Mouse (Mus musculus): ENCODE results near the gene Usp46.

The Usp46 gene

DNA sequence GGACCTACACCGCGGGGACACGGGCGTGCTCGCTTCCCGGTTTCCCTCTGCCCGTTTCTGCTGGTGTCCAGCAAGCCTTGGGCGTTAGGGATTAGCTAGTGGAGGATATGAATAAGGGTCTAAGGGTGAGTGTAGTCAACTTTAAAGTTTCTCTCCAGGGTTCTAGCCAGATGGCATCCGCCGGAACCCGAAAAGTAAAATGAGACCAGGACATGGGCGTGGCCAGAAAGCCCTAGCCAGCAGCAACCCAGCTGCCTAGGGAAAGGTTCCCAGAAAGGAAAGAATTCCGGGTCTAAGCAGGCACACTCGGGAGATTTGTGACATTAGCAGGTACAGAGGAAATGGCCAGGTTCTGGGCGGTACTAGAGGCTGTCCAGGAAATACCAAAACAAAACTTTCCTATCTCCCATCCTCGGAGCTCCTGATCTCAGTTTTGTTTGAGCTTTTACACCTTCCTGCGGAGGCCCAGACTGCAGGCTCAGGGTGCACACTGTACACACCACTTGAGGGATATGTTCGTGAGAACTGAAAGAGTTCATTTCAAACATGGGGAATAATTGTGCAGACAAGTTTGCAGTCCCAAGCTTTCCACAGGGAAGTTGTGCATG, 587 bp upstream of the Usp46 start:
- no peak for DNase-seq (ENCODE audit: low read depth, low spot score)

- DNase-seq (ENCODE audit: low read depth, low spot score), result no peak
Observed at GRCm38 (mm10) chr5:74067346-74067745, 885 bp downstream of the Usp46 start.

DNA sequence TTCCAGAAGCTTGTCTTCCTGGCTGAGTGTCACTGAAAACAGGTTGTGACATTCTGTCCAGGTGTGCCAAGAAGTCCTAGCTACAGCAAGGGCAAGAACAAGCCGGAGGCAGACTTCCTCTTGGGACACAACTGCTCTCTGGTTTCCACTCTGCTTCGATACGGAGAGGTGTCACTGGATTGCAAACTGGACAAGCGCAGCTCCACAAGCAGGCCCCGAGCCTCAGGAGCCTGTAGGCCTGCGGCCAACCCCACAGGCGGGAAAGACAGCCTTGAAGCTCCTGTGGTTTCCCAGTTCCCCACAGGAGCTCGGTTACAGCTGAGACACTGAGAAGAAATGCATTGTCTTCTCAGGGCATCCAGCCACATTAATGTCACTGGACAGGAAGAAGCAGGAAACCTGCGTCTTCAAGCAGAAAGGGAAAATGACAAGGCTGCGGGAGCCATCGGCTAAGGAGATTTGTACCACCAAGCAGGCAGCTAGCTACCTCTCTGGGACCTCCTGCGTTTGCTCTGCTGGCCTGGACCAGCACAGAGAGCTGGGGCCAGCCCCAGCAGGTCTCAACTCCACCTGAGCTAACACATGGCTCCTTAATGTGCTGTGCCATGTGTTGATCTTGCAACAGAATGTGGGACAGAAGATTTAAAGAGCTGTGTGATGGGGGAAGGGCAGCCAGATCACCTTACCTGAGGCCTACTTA, 1.7 kb downstream of the Usp46 start:
- no peak for DNase-seq (ENCODE audit: low read depth, low spot score)

DNA sequence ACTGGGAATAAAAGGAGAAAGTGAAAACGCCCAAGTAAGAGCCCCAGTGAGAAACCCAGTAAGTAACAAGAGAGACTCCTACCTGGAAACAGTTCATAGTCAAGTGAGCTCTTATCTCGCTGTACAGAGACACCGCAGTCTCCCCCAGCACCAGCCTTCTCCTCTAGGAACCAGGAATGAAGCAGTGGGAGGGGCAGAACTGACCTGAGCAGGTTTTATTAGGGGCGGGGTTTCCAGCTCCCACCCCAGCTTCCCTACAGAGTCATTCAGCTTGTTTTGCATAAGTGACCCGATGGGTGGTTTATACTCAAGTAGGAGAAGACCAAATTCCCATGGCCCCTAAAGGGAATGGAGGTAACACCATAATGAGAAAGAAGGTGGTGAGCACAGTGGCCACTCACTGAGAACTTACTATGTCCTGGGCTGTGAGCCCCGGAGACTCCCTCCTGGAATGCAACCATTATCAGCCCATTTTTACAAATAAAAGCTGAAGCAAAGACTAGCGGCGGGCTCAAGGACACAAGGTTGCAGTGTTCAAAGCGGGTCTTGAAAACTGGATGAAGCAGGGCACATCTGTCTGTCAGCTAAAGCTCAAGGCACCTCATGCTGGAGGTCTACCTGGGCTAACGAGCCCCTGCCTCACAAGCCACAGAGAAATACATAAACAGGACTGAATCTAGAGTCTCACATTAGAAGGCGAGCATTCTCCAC, 2.5 kb downstream of the Usp46 start:
- no peak for DNase-seq (ENCODE audit: low read depth, low spot score)

DNA sequence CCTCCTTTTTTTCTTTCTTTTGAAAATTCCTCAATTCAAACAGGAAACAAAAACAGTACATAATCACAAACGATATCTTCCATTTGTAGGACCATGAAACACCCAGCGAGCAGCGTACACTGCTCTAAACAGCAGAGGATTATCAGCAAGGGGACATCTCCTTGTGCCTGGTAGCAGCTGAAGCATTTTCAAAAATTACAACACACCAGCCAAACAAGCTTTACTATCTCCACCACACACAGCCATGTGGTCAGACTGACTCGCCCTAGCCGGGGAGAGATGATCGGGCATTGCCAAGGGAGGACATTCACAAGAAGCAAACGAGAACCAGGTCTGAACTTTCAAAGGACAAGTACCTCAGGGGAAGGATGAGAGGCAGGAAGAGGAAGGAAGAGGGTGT, 3.4 kb downstream of the Usp46 start:
- no peak for DNase-seq (ENCODE audit: low read depth, low spot score)

- DNase-seq (ENCODE audit: low read depth, low spot score), result no peak
Observed at GRCm38 (mm10) chr5:74063226-74063747, 4.9 kb downstream of the Usp46 start.

GRCm38 (mm10) chr5:74062266-74062665, 6.0 kb downstream of the Usp46 start:
- DNase-seq (ENCODE audit: low read depth, low spot score), result no peak

GRCm38 (mm10) chr5:74061408-74062047, 6.7 kb downstream of the Usp46 start:
- DNase-seq (ENCODE audit: low read depth, low spot score), result no peak

- no peak for DNase-seq (ENCODE audit: low read depth, low spot score)
Observed at GRCm38 (mm10) chr5:74052171-74052909, 15.9 kb downstream of the Usp46 start.

DNA sequence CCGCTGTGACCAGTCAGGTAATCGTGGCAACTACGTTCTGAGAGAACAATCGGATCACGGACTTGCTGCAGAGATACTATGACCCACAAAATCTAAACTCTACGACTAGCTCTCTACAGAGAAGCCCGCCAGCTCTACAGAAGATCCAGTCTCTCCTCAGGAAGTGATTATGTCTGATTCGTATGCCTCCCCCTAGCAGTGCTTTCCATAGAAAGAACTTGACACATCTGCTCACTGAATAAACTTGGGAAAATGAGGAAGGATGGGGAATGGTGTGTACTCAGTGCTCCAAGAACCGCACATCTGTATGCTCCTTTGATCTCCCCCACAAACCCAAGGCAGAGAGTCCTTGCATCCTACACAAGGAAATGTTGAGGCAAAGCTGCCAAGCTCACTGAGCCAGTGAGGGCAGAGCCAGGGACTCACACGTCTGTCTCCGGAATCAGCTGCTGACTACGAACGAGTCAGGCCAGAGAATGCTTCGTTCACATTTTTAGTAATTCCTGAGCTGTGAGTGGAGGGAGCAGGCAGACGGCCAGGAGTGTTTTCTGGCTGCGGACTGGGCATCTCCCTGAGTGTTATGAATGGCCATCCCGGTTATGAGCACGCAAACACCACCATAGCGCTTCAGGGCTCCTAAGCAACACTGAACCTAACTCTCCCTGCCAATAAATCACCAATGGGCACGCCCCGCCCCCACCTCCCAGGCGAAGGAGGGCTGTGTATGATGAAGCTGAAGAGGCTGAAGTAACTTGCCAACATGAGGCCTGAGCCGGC, 16.6 kb downstream of the Usp46 start:
- DNase-seq (ENCODE audit: low read depth, low spot score), result no peak

DNA sequence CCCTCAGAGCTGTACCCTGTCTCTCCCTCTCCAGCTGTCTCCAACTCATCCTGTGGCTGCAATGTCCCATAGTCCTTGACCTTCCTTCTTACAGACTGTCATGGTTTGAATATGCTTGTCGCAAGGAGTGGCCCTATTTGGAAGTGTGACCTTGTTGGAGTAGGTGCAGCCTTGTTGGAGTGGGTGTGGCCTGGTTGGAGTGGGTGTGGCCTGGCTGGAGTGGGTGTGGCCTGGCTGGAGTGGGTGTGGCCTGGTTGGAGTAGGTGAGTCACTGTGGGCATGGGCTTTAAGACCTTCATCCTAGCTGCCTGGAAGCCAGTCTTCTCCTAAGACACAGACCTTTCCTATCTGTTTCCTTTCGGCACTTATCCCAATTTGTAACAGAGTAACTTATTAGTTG, 17.3 kb downstream of the Usp46 start:
- no peak for DNase-seq (ENCODE audit: low read depth, low spot score)

DNA sequence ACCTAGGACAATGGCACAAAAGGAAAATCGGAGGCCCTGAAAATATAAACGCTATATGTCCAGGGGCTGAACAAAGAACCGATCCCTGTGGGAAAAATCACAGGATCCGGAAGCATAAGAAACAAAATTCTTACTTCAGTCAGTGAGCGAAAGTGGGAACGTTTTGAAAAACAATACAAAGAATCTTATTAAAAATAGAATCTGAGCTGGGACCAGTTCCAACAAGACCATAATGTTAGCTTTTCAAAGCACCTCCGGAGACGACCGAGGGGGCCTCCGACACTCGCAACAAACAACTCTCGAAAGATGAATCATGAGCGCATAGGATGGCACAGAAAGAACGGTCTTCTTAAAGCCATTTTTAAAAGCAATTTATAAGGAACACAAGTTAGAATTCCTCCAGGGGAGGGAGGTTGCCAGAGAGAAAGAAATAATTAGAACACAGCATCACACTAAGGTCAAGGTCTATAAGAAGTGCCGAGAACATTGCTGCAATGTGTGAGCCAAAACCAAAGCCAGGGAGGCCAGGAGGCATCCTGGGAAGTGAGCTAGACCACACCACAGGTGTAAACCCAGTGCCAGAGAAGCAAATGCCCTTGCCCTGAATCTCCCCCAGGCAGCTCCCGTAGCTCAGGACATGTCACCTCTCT, 19.3 kb downstream of the Usp46 start:
- no peak for DNase-seq (ENCODE audit: low read depth, low spot score)

DNA sequence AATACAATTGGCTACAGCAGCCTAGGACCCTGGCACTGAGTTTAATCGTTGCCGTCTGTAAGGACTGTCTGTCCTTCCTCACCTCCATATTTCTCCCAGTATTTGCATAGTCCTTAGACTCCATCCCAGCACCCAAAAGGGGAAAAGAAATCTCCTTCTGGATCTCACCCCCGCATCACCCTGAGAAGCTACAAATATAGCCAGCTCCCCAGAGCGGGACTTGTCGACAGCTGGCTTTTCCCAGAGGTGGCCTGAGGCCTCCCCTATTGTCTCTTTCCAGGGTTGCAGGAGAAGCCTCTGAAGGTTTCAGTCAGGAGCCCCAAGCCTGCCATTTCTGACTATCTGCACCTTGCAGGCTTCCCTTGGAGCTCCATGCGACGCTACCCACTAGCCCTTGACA, 23.6 kb downstream of the Usp46 start:
- no peak for DNase-seq (ENCODE audit: low read depth, low spot score)

DNA sequence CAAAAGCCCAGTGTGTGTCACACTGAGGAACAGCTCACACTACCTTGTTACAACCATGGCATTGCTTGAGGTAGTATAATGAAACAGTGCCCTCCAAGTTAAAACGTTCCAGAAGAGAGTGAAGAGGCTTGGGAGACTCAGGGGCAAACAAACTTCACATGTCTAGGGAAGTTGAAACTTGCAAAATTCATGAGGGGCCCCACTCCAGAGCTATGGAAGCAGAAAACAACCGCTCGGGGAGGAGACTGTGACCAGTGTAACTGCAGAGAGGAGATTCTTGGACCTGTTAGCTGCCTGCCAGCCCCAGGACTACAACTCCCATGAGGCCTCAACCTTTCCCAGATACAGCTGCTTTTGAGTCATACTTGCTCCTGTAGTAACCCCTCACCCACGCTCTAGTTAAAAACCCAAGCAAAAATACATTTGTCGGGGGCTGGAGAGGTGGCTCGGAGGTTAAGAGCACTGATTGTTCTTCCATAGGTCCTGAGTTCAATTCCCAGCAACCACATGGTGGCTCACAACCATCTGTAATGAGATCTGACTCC, 25.4 kb downstream of the Usp46 start:
- no peak for DNase-seq (ENCODE audit: low read depth, low spot score)

DNA sequence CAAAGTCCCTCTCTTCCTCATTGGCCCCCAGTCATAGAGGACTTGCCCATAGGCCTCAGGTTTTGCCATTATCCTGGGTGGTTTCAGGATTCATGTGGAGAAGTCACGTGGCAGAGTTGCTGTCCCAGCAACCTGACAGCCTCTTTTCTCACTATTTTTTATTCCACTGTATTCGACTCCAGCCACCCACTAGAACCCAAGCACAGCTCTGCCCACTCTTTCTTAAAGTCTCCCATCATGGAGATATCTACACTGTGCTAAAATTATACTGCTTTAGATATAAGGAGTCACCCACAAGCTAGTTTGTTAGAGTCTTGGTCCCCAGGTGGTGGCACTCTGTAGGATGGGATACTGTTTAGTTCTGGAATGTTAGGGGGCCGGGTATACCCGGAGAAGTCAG, 27.7 kb downstream of the Usp46 start:
- no peak for DNase-seq (ENCODE audit: low read depth, low spot score)

- no peak for DNase-seq (ENCODE audit: low read depth, low spot score)
Observed at GRCm38 (mm10) chr5:74035454-74035853, 32.8 kb downstream of the Usp46 start.

DNA sequence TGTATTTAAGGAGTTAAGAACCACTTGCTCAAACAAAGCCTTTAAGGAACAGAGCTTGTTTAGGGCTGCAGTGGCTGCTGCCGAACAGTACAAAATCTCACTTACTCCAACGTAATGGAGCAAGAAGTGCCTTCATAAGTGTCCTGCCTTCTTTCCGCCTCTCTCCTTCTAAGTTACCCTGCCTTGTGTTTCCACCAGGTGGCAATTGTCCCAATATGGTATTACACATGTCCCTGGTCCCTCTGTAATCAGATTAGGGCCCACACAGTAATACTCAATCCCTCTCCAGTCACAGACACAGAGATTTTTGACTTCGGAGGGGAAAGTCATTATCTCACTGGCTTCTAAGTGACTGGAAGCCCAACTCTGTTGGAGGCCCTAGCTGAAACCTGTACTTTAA, 34.1 kb downstream of the Usp46 start:
- DNase-seq (ENCODE audit: low read depth, low spot score), result no peak

GRCm38 (mm10) chr5:74029787-74030186, 38.4 kb downstream of the Usp46 start:
- no peak for DNase-seq (ENCODE audit: low read depth, low spot score)

- DNase-seq (ENCODE audit: low read depth, low spot score), result no peak
Observed at GRCm38 (mm10) chr5:74028691-74029479, 39.3 kb downstream of the Usp46 start.
